Mouse (Mus musculus) gastrocnemius, postnatal 25 days (tissue): ENCODE measurements around the gene Pde6b. TPM values are rescaled to one million over a fixed set of nuclear protein-coding genes. Genes with fewer than 3 reads are reported as not detected.

ENCODE experiments used
- DNase-seq: peaks from one replicate; pipeline ENCODE4 v3.0.0; 2022
- total RNA-seq, 2 experiments: library from RNA; stranded (reverse); gene quantifications; 1 replicate in 1 of 2; 2 replicates in 1 of 2; pipeline ENCODE4 v1.2.3; 2021

Pde6b gene
- total RNA-seq, 2 experiments from 2014 or later: not detected

DNA sequence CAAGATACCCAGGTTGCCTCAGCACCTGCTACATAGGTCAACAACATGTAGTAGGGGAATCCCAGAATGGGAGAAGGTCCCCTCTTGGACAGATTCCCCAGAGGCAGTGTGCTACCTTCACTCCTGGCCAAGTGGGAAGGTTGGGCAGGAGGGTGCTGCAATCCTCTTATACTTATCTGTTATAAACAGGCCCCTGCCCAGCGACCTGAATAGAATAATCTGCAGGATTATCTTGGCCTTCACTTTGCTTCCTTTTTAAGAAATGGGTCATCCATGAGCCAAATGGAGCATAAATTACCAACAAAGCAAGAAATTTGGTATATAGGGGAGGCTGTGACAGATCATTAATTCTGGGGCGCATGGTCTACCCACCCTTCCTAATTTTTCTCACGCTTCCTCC lies 1.6 kb downstream of the Pde6b start:
- no peak for DNase-seq

DNA sequence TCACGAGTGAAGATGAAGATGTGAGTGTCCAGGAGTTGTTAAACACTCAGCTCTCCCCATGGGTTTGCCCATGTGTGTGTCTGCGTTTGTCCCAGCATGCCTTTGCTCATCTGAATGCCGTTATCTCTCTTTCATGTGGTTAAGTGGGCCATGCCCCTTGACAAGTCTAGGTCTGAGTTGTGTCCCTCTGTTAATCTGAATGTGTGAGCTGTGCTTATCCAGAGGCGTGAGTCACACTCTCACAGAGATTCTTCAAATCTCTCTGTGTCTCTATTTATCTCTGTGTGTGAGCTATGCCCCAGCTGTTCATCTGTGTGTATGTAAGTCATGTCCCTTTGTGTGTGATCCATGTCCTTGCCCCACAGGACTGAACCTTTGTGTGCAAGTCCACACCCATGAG lies 15.3 kb downstream of the Pde6b start:
- no peak for DNase-seq

DNA sequence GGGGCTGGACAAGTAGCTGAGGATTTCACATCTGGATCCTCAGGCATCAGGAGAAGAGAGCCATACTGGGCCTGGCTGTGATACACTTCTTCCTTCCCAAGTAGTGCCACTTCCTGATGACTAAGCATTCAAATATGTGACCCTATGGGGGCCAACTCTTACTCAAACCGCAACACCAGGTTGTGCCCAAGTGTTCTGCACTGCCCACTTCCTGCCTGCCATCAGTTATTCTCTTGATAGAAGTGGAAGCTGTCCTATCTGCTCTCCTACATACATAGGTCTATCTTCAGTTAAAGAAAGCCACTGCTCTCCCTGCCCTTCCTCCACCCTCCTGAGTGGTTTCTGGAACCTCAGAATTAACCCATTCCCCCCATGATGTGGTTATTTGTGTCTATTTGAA lies 17.3 kb downstream of the Pde6b start:
- no peak for DNase-seq

DNA sequence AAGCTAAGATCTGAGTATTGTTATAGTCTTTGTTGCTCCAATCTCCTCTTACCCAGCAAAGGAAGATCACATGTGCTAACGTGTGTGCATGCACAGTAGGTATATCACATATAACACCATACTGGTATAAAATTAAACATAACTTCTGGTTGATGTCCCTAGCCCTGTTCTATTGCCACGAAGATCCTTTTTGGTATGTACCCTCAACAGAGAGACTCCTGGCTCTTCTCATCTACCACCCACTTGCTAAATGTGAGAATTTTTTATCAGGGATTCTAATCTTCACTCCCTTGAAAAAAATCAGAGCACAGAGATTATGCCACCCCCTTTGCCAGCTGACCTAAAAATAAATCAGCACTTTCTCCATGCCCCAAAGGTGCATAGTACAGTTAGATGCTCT lies 18.8 kb downstream of the Pde6b start:
- DNase-seq: no peak

DNA sequence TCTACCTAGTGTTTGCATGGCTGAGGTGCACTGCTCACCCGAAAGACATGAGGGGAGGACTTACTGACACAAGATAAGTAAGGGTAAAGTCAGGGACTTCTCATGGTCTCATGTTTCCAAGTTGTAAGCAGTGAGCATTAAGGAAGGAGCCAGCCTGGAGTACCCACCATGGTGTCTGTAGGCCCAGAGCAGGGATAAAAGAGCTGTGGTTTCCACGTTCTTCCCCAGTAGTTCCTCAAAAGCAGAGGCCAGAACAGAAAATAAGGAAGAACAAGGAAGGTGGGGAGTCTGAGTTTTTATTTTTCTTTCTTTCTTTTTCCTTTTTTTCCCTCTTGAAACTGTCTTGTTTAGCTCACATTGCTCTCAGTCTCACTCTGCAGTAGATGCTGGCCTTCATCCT lies 26.5 kb downstream of the Pde6b start:
- no peak for DNase-seq

DNA sequence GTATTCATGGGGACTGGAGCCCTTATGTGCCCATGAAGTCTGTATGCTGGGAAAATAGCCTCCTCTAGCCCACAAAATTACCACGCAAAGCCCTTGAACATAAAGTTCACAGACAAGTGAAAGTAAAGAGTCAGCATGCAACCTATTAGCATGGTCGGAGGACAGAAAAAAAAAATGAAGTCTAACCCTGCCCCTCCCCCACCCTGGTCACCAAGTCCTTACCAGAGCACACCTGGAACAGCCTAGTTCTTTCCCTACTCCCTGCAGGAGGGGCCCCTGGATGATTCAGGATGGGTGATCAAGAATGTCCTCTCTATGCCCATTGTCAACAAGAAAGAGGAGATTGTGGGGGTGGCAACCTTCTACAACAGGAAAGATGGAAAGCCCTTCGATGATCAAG lies 34.5 kb downstream of the Pde6b start:
- no peak for DNase-seq

DNA sequence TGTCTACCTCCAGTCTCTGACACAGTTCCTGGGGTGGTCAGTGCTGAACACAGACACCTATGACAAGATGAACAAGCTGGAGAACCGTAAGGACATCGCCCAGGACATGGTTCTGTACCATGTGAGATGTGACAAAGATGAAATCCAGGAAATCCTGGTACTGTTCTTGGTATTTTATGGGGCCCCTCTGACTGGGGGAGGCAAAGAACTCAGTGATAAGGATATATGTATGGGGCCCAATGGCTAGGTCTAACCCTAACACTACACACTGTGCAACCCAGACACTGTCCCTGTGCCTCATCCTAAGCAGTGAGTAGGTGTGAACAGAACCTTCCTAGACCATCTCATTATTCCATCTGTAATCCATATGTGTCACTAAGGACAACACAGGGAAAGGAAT lies 35.2 kb downstream of the Pde6b start:
- no peak for DNase-seq

DNA sequence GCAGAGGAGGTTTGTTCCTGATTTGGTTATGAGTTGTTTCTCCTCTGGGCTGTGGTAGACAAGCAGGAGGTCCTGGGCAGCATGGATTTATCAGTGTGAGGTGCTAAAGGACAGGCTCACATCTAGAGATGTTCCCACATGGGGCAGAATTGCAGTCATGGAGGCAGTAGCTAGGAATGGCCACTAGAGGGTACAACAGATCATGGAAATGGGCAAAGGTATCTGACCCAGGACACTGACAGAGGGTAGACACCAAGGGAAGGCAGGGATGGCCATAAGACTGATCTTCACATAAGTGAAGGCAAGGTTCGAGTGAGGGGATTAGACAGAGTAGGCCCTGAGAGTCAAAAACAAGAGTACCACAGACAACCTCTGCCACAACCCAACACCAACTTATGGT lies 39.0 kb downstream of the Pde6b start:
- no peak for DNase-seq

DNA sequence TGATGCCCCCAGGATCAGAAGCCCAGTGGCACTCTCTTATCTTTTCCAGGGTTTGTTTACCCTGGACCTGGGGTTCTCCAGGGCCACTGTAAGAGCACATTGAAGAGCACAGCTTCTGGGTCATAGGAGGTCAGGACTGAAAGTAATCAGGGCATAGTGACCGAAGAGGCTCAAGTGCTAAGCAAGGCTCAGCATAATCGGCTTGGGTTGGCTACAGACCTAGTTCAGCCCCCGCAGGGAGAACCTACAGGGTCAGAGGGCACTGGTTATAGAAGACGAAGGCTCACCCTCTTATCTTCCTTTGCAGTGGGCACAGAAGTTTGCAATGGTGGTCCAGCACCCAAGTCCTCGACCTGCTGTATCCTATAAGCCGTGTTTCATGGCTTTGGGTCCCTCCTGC lies 43.0 kb downstream of the Pde6b start:
- no peak for DNase-seq

DNA sequence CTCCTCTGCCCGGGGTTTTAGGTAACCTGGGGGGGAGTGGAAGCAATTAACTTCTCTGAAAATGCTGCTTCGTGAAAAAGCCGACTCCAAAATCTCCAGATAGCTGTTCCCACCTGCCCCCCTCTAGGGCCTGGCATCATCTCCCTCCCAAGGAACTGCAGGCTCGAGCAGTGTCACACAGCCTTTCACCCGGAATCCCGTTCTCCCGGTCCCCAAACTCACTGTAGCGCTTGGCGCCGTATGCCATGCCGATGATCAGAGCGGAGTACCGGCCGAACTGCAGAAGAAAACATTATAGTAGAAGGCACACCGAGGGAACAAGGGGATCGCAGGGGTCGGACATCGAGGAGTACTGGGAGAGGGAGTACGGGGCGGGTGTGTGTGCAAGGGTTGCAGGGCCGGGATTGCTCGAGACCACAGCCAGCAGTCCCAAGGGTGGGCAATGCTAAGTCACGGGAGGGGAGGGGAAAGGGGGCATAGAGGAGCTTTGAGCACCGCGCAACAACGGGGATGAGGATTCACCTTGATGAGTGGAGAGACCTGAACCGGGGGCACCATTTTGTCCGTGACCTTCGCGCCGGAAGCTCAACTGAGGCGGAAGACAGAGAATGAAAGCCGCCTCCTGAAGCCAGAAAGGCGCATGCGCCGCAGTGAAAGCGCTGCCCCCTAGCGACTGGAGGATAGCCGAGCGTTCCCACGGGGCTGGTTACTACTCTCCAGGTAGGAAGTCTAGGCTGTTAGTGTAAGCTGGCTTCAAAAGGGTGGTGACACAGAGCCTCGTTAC lies 45.8 kb downstream of the Pde6b start, which contains the start of gene Atp5k:
TSS of gene Atp5k (minus strand) at position 645 of the 784 bp plus-strand sequence.
- DNase-seq: peak; percentile 87

DNA sequence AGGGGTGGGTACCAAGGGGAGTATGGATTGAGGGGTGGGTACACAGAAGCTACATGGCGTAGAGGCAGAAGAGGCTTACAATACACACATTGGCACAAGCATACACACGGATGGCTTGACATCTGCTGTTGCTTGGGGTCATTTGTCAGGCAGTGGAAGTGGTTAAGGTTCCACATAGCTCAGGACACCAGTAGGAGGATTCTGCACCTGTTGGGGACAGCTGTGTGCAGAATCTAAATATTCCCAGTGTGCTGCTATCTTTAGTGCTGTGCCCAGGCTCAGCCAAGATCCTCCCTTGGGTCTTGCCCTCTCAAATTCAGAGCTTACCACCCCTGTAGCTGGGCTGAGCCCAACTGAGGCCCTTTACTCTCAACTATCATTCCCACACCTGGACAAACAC lies 47.9 kb downstream of the Pde6b start:
- DNase-seq: no peak

DNA sequence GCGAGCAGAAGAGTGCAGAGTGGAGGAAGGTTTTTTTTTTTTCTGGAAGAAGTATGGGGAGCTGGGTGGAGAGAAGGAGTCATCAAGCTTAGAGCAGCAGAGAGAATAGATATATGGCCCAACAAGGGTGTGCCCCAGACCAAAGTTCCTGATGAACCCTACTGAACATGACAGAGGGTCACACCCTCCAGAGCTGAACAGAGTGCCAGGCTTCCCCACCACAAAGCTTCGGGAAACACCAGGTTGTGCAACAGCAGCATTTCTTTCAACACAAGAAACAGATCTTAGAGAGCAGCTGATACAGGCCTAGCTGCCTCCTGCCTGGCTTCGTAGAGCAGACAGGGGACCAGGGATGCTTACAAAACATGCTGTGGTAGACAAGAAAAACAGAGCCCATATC lies 58.8 kb downstream of the Pde6b start:
- no peak for DNase-seq

DNA sequence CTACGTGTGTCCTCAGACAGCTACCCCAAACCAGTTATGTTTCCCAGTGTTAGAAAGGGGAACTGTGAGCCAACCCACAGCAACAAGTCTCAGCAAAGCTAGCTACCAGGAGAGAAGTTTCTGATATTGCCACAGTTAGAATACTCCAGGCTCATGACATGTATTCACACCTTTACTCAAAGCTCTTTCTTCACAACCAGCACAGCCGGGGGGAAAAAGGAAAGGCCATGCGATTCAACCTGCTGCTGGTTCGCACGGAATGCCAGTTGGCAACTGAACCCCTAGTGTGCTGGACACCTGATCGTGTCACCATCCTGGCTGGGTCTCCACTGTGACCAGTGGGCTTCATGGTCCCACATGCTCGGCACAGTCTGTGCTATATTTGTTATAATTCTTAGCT lies 59.7 kb downstream of the Pde6b start:
- no peak for DNase-seq

DNA sequence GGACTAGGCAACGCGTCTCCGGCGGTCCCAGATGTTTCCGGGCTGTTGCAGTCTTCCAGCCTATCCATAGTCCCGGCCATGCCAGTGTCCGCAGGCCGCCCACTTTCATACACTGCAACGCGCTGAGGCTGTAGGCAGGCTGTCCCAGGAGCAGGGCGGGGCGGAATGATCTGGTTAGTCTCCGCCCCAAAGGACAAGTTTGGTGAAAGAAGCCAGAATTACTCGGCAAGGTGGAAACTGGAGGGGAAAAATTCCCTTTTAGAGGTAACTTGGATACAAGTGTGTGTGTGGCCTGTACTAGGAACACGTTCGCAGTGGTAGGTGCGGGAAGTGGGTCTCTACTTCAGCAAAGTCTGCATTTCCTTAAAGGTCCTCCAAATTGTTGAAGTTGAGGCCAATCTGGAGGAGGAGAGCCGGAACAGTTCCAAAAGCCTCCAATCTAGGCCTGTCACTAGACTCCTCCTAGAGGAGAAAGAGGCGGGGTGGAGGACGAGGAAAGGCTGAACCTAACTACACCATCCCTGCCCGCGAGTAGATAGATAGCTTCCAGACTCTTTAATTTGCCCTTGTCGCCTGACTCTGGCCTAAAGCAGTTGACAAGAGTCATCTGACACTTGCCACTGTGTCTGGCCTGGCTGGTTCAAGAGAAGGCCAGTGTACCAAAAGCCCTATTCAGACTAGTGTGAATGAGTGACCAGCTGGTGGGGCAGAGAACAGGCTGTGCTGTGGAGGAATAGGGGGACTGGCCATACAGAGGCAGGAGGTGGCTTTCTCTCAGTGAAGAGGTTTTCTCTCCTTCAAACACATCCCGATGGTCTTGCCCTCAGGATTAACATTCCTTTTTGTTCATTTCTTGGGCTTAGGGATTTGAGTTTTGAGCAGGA lies 60.8 kb downstream of the Pde6b start, which contains the start of gene Mfsd7a:
TSS of gene Mfsd7a (minus strand) at position 107 of the 884 bp plus-strand sequence.
- peak; percentile 66 for DNase-seq

DNA sequence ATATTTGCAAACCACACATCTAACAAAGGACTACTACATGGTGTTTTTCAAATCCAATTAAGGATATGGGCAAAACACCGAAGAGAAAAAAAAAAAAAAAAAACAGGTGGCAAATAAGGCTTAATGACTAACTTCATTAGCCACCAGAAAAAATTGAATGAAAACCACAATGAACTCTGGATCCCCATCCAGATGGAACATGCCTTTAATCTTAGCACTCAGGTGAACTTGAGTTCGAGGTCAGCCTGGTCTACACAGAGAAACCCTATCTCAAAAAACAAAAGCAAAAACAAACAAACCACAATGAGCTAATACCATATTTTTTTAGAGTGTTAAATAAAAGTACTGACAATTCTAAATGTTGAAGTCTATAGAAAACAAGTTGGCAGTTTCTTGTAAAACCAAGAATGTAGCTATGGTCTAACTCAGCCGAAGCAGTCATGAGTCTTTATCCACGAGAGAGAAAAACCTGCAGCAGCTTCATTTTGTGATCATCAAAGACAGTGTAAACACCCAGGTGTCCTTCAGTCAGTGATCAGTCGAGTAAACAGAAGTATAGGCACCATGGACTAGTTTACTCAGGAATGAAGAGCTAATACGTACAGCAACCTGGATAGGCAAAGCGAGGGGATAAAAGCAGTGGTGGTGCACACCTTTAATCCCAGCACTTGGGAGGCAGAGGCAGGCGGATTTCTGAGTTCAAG lies 62.8 kb downstream of the Pde6b start:
- no peak for DNase-seq

DNA sequence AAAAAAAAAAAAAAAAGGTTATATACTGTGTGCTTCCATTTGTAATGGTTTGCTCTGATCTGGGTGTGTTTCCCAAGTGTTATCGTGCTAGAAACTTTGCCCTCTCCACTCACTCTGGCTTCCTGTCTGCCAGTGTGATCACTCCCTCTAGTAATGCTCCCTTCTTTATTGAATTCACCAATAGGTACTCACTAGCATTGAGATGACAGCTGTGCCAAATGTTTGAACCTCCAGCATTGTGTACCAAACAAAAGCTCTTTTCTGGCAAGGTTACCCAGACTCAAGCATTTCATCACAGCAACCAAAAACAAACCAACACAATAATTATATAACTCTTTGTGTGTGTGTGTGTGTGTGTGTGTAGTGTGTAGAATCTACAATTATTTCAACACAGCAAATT lies 63.4 kb downstream of the Pde6b start:
- DNase-seq: no peak

DNA sequence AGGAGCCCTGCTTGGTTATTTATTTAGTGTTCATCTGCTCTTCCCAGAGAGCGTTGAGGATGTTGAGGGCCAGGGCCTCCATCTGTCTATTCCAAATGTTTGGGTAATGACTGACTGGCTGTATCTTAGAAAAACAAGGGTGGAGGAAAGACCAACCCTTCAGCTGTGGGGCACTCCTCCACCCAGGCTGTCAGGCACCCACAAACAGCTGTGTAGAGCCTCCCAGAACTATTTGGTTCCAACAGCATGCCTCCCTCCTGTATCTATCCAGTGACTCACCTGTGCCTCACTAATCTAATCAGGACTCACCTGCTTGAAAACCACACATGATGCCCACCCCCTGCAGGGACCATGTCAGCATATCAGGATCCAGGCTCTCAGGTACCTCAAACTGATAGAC lies 64.2 kb downstream of the Pde6b start:
- DNase-seq: no peak

DNA sequence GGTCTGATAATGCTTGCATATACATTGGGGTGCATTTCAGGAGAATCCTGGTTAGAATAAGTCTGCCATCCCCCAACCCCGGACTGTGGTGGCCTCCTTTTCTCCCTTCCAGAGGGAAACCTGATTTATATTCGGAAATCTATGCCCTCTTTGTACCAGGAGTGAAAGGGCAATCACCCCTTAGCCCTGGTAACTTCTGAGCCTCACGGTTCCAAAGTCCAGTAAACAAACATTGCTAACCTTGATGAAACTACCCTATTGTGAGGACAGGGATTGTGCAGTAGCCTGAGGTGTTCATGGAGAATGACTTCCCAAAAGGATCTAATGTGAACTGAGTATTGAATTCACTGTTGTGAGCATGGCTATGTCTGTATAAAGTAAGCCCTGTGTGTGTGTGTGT lies 65.9 kb downstream of the Pde6b start:
- DNase-seq: no peak

DNA sequence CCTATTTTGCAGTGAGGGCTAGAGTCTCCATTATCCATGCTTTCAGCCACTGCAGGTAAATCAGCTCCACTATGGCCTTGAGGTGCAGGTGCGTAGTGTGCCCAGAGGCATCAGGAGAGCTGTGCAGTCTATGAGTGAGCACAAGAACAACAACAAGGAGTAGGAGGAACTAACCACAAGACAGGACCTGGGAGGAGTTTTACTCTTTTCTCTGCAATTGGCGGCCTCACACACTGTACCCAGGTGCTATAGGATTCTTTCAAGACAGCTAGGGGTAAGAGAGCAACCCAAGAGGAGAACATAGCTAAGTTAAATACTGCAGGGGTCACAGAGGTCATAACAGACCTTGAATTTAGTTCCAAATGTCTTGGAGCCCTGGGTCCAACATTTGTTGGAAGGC lies 70.5 kb downstream of the Pde6b start:
- no peak for DNase-seq

DNA sequence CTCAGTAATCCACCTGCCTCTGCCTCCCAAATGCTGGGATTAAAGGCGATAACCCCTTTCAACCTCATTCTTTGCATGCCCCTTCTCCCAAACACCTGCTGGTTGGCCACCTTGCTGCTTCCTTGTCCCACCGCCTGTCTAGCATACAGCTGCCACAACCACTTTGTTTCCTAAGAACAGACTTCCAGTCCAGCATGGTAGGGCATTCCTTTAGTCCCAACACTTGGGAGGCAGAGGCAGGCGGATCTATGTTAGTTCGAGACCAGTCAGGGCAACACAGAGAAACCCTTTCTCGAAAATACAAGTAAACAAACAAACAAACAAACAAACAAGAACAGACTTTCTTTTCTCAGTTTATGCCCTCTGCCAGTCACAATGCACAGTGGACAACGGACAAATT lies 72.3 kb downstream of the Pde6b start:
- DNase-seq: no peak

DNA sequence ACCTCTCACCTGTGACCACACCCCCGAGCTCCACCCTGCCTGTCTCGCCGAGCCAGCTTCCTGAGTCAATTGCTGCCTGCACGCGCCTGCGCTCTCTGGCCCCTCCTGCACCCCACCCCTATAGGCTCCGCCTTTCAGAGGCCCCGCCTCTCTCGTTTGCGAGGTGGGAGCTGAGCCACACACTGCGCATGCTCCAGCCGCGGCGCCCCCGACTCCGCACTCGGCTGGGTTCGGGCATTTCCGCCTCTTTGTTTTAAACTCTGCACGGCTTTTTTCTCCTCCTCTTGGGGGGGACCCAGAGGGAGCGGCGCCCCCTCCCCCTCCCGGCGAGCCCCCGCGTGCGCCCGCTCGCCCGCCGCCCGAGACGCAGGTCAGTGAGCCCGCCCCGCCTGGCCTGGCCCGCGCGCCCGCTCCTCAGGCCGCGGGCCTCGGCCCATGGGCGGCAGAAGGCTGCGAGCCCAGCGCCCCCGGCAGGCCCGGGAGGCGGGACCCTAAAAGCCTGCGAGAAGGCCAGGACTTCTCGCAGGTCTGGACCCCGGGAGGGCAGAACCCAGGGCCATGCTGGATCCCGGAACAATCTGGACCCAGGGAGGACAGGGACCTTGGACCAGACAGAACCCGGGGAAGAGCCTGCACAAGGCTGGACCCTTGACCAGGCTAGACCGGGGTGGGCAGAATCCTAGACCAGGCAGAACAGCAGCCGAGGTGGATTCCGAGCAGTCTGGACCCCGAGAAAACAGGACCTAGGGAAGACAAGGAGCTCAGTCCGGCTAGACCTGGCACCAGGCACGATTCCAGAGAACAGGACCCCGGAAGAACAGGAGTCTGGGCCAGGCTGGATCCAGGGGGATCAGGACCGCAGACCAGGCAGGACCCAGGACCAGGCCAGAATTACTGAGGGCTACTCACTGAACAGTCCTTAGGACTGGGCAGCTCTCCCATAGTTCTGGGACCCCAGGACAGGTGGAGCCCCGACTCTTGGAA lies 73.2 kb downstream of the Pde6b start, which contains the start of gene Pcgf3:
TSS of gene Pcgf3 (plus strand) at position 151 of the 984 bp plus-strand sequence.
- DNase-seq: peak; percentile 96
